Mouse (Mus musculus) monocyte, adult 5-6 weeks (primary cell): ENCODE measurements around the gene Ppp3r2. TPM values are rescaled to one million over a fixed set of nuclear protein-coding genes. Genes with fewer than 3 reads are reported as not detected.

ENCODE experiments used
- ATAC-seq: fragments of 153-309, 156-312 bp; replicated peaks from 2 replicates; pipeline ENCODE4 v1.8.0; 2017; ENCODE audit warnings: mild to moderate bottlenecking; ENCODE audit not compliant: low TSS enrichment, insufficient number of reproducible peaks, severe bottlenecking, poor library complexity, low FRiP score
- total RNA-seq: library from RNA; stranded (forward); fragments of 200-1000, 200-491, 200-594 nt; gene quantifications from 3 replicates; pipeline ENCODE4 v1.2.3, GENCODE M21; 2017

The Ppp3r2 gene
- 0.29 to 0.32 TPM in 2 of 3 replicates, not detected in the other for total RNA-seq

- no peak for ATAC-seq
Measured at GRCm38 (mm10) chr4:49681812-49682211, at the start of gene Ppp3r2. Gene Ppp3r2, minus strand, starts transcription at chr4:49682024.

GRCm38 (mm10) chr4:49729326-49729725, 47.5 kb upstream of the Ppp3r2 start:
- no peak for ATAC-seq

GRCm38 (mm10) chr4:49723908-49724307, 42.1 kb upstream of the Ppp3r2 start:
- ATAC-seq: no peak

- no peak for ATAC-seq
Measured at GRCm38 (mm10) chr4:49691405-49692194, 9.8 kb upstream of the Ppp3r2 start.

GRCm38 (mm10) chr4:49688594-49689288, 6.9 kb upstream of the Ppp3r2 start:
- no peak for ATAC-seq

- no peak for ATAC-seq
Measured at GRCm38 (mm10) chr4:49680171-49680875, 1.5 kb downstream of the Ppp3r2 start.

- no peak for ATAC-seq
Measured at GRCm38 (mm10) chr4:49676790-49677189, 5.0 kb downstream of the Ppp3r2 start.

GRCm38 (mm10) chr4:49676071-49676470, 5.8 kb downstream of the Ppp3r2 start:
- no peak for ATAC-seq

- no peak for ATAC-seq
Measured at GRCm38 (mm10) chr4:49664850-49665249, 17.0 kb downstream of the Ppp3r2 start.

GRCm38 (mm10) chr4:49662231-49662630, 19.6 kb downstream of the Ppp3r2 start:
- no peak for ATAC-seq

- no peak for ATAC-seq
Measured at GRCm38 (mm10) chr4:49661664-49662063, 20.2 kb downstream of the Ppp3r2 start.

GRCm38 (mm10) chr4:49659421-49659820, 22.4 kb downstream of the Ppp3r2 start:
- no peak for ATAC-seq

- no peak for ATAC-seq
Measured at GRCm38 (mm10) chr4:49639913-49640312, 41.9 kb downstream of the Ppp3r2 start.

GRCm38 (mm10) chr4:49637821-49638220, 44.0 kb downstream of the Ppp3r2 start:
- ATAC-seq: no peak

- ATAC-seq: no peak
Measured at GRCm38 (mm10) chr4:49632139-49632481, 49.7 kb downstream of the Ppp3r2 start.

GRCm38 (mm10) chr4:49631319-49632138, 50.3 kb downstream of the Ppp3r2 start, which contains the start of gene Rnf20:
Gene Rnf20, plus strand, starts transcription at chr4:49632006.
- peak; percentile 96 for ATAC-seq

GRCm38 (mm10) chr4:49628941-49629340, 52.9 kb downstream of the Ppp3r2 start:
- no peak for ATAC-seq
